Mouse (Mus musculus): Measurements from ENCODE around the gene Ube2e2. TPM values are rescaled to one million over a fixed set of nuclear protein-coding genes. Genes with fewer than 3 reads are reported as not detected.

Gene Ube2e2
- polyA plus RNA-seq, 1 experiment from 2014 or later: 75.8 TPM

GRCm38 (mm10) chr14:18530899-18531298, 363.2 kb downstream of the Ube2e2 start:
- no peak for ATAC-seq
- no peaks in the 10 kb centered on the region for H3K4me1 ChIP-seq
- no peak overlapping the region for H3K27ac ChIP-seq
- no peak overlapping the region for H3K4me3 ChIP-seq
- WGBS: 75% methylated on average over 2 of the region's 2 CpGs
- no peaks in the 10 kb centered on the region for H3K27me3 ChIP-seq
- H3K9ac ChIP-seq: no peak overlapping the region
- H3K4me2 ChIP-seq: no peak overlapping the region
- no peaks in the 10 kb centered on the region for H3K9me3 ChIP-seq (replicated peaks)
- H3K36me3 ChIP-seq (ENCODE audit: poor library complexity, severe bottlenecking): no peaks in the 10 kb centered on the region

GRCm38 (mm10) chr14:18530496-18530895, 363.6 kb downstream of the Ube2e2 start:
- ATAC-seq: no peak
- no peak overlapping the region for H3K4me3 ChIP-seq
- no peak overlapping the region for H3K9ac ChIP-seq
- WGBS: 93% methylated on average over 4 of the region's 4 CpGs
- H3K9me3 ChIP-seq (replicated peaks): no peaks in the 10 kb centered on the region
- H3K27me3 ChIP-seq: no peaks in the 10 kb centered on the region
- H3K4me1 ChIP-seq: no peaks in the 10 kb centered on the region
- no peak overlapping the region for H3K27ac ChIP-seq
- no peaks in the 10 kb centered on the region for H3K36me3 ChIP-seq (ENCODE audit: poor library complexity, severe bottlenecking)
- H3K4me2 ChIP-seq: no peak overlapping the region
